Mouse (Mus musculus) stomach, postnatal 0 days (tissue): ENCODE measurements around the gene C5ar1.

Experiments used
- CTCF ChIP-seq: IDR thresholded peaks from 2 replicates; pipeline ENCODE4 v1.5.1; 2016; ENCODE audit warnings: antibody characterized with exemption, low read depth, mild to moderate bottlenecking, moderate library complexity
- EP300 ChIP-seq: optimal IDR thresholded peaks from 2 replicates; pipeline ENCODE3; 2016; ENCODE audit warnings: antibody characterized with exemption

GRCm38 (mm10) chr7:16204791-16205190 lies 54.5 kb downstream of the C5ar1 start:
- TF ChIP-seq CTCF (no peak), EP300 (no peak)
